Mouse (Mus musculus) common myeloid progenitor, adult 5-6 weeks (primary cell): ENCODE results near the gene Otulin. TPM values are rescaled to one million over a fixed set of nuclear protein-coding genes. Genes with fewer than 3 reads are reported as not detected.

Experiments
- ATAC-seq: replicated peaks from 2 replicates; pipeline ENCODE4 v1.8.0; 2016; ENCODE audit warnings: low read depth, mild to moderate bottlenecking, moderate TSS enrichment, inconsistent platforms; ENCODE audit not compliant: poor library complexity, severe bottlenecking
- total RNA-seq: library from RNA; stranded (forward); fragments of 200-1000, 187-1606 nt; gene quantifications from 2 replicates; pipeline ENCODE4 v1.2.3, GENCODE M21; 2017

The Otulin gene
- total RNA-seq, 1 experiment from 2014 or later: 30.4 TPM

- no peak for ATAC-seq
Observed at GRCm38 (mm10) chr15:27659143-27659542, 28.6 kb upstream of the Otulin start.

GRCm38 (mm10) chr15:27658356-27658755 is 27.9 kb upstream of the Otulin start:
- no peak for ATAC-seq

GRCm38 (mm10) chr15:27657866-27658265 is 27.4 kb upstream of the Otulin start:
- no peak for ATAC-seq

GRCm38 (mm10) chr15:27656626-27657025 is 26.1 kb upstream of the Otulin start:
- ATAC-seq: no peak

DNA sequence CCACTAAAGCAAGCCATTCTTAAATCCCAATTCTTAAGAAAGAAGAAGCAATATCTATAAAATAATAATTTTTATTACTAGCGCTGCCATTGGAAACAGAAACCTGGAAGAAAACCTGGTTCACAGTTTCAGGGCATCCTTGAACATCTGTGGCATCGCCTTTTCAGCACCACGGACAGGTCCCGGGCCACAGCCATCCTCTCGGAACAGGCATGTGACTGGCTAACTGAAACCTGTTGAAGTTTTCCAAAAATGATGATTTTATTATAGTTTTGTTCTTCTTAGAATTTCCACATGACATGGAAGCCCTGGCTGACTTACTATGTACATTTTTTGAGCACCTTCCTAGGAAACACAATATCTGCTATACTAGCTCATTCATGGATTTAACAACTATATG is 24.5 kb upstream of the Otulin start:
- ATAC-seq: peak; percentile 48

DNA sequence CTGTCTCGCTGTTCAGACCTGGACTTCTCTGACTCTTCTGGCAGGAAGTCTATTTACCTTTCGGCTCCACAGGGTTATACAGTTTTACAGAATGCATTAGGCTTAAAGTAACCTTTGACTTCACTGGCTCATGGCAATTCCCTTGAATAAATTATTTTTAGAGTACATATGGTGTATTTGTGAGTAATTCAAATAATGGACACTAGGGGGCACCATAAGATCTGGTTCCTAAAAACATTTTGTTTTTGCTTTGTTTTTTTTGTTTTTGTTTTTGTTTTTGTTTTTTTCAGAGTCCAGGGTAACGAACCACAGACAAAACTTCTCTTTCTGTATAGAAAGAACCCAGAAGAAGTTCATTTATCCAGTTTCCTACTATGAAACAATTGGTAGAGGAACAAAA is 17.2 kb upstream of the Otulin start:
- ATAC-seq: peak; percentile 47; the same call in 1 of the 2 replicates

- ATAC-seq: no peak
Observed at GRCm38 (mm10) chr15:27646665-27647064, 16.2 kb upstream of the Otulin start.

GRCm38 (mm10) chr15:27645250-27645649 is 14.8 kb upstream of the Otulin start:
- ATAC-seq: no peak

DNA sequence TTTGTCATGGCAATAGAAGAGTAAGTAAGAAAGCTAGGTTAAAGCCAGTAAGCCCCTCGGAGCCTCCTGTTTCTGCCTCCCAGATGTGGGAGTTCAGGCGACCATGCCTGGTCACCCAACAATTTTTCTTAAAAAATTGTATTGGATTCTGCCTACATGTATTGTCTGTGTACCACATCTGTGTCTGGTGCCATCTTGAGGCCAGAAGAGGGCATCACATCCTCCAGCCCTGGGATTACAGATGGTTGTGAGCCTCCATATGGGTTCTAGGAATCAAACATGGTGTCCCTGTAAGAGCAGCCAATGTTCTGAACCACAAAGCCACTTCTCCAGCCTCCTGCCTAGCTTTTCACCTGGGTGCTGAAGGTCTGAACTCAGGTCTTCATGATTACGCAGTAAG is 12.4 kb upstream of the Otulin start:
- ATAC-seq: peak; percentile 87

GRCm38 (mm10) chr15:27641171-27641570 is 10.7 kb upstream of the Otulin start:
- ATAC-seq: 0 out of 2 replicates have a peak, but pooled peaks have one; percentile 36

- no peak for ATAC-seq
Observed at GRCm38 (mm10) chr15:27633941-27634900, 3.7 kb upstream of the Otulin start.

DNA sequence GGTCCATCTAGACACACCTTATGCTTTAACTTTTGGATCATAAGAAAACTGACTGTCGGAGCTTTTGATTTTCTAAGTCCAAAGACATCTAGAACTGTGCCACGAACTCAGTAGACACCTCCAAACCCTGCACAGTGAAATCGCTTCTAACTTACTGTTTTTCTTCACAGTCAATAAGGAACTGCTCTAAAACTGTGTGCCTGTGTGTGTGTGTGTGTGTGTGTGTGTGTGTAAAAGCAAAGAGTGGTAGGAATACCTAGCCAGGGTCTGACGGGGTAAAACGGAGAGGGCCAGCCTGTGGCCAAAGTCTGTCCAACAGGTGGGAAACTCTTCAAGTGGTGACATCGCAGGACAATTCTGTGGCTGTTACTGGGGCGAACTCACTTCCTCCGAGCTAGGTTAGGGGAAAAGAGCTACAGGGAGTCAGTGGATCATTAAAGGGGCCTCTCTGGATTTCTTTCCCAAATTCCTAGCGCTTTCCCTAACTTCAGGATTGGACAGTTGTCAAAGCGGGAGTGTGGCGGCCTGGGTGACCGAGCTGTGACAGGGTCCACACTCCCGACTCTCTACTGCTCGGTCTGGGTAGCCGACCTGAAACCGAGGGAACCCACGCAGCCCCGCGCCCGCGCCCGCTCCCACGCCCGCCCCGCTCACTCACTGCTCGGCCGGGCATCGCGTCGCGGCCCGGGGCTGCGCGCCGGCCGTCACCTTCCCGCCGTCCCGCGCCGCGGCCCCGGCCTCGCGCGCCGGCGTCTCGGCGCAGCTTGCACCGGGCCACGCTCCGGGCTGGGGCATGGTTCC is 493 bp downstream of the Otulin start:
- ATAC-seq: no peak

- no peak for ATAC-seq
Observed at GRCm38 (mm10) chr15:27629046-27629445, 1.4 kb downstream of the Otulin start.

- ATAC-seq: peak; percentile 34
Observed at GRCm38 (mm10) chr15:27627794-27628193, 2.7 kb downstream of the Otulin start.

DNA sequence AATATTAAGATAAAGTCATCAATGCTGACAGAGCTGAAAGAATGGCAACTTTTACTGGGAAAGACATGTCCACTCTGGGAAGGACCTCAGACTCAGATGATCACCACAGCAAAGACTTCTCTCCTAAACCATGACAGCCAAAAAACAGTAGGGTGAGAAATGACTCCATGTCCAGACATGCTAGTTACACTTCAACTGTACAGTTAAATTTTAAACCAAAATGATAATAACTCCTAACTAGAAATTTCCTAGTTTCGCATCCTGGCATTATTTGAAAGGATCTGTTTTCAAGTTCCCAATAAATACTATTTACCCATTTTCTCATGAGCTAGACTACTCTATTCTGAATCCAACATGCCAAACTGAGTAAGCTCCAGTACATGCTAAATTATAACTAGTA is 4.2 kb downstream of the Otulin start:
- no peak for ATAC-seq

DNA sequence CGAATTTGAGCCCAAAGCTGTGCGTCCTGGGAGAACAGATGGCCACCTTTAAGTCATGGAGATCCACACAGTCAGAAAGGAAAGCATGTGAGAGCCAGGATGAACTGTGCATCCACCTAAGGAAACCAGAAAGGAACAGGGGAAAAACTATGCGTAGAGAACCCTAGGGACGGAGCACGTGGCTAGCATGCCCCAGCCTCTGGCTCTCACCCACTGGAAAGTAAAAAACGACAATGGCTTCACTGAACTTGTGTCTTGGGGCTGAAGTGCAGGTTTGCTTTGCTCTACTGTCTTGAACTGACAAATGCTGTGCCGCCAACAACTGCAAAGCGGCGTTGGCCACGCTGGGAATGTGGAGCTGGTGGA is 4.6 kb downstream of the Otulin start:
- no peak for ATAC-seq

- peak; percentile 76 for ATAC-seq
Observed at GRCm38 (mm10) chr15:27625014-27625889, 5.2 kb downstream of the Otulin start.

- ATAC-seq: no peak
Observed at GRCm38 (mm10) chr15:27623286-27623685, 7.2 kb downstream of the Otulin start.

- peak; percentile 33 for ATAC-seq
Observed at GRCm38 (mm10) chr15:27620475-27621185, 9.9 kb downstream of the Otulin start.
